Mouse (Mus musculus): ENCODE data around the gene Akt2.

GRCm38 (mm10) chr7:27560978-27561377 is 30.4 kb upstream of the Akt2 start:
- TF ChIP-seq POLR2A (IDR thresholded peaks at IDR 0.05; ENCODE audit: borderline replicate concordance, low read depth, low read length), result no peak
- no peak for TF ChIP-seq CTCF (IDR thresholded peaks at IDR 0.05; ENCODE audit: low read depth, low read length)

All from bone marrow macrophage, adult 2 months (primary cell).